Mouse (Mus musculus) lung, adult 2 months (tissue): Measurements from ENCODE around the gene Fthl17a.

Experiments used
- CTCF ChIP-seq: fragments of 200-500 bp; IDR thresholded peaks from 2 replicates; pipeline ENCODE4 v1.5.1; 2011; ENCODE audit warnings: mild to moderate bottlenecking, low read length, control low read depth; ENCODE audit not compliant: insufficient read depth
- POLR2A ChIP-seq: fragments of 200-500 bp; IDR thresholded peaks from 2 replicates; pipeline ENCODE4 v1.6.1; 2011; ENCODE audit warnings: low read depth, mild to moderate bottlenecking, control low read depth, low read length, borderline replicate concordance; ENCODE audit errors: extremely low read depth

- TF ChIP-seq CTCF (no peak), POLR2A (no peak)
These were observed 44.5 kb downstream of the Fthl17a start for GRCm38 (mm10) chrX:85294001-85294400.
